Mouse (Mus musculus): ENCODE data around the gene Exosc1. TPM values are rescaled to one million over a fixed set of nuclear protein-coding genes. Genes with fewer than 3 reads are reported as not detected.

The Exosc1 gene
- total and polyA plus RNA-seq, 3 experiments = 29.3 to 81.0 (median 52.2) TPM

- H3K36me3 ChIP-seq (replicated peaks) = peaks cover 77% of the 10 kb centered on the region
Measured at GRCm38 (mm10) chr19:41938539-41938938, 5.3 kb upstream of the Exosc1 start.

GRCm38 (mm10) chr19:41935921-41936320 lies 2.7 kb upstream of the Exosc1 start:
- DNase-seq (ENCODE audit: low spot score) = no peak
- TF ChIP-seq TAL1 (conservative IDR thresholded peaks at IDR 0.05; ENCODE audit: low read depth, low read length) = no peak
- TF ChIP-seq POLR2AphosphoS5 (IDR thresholded peaks at IDR 0.05; ENCODE audit: insufficient replicate concordance, low read depth, low read length) = no peak
- TF ChIP-seq GATA1 (IDR thresholded peaks at IDR 0.05; ENCODE audit: borderline replicate concordance, low read length) = no peak
- no peak for TF ChIP-seq CTCF (IDR thresholded peaks at IDR 0.05; ENCODE audit: low read depth, low read length)
- no peak for TF ChIP-seq GATA2 (IDR thresholded peaks at IDR 0.05; ENCODE audit: borderline replicate concordance, low read depth, low read length)
- Histone ChIP-seq H3K4me1 (ENCODE audit: insufficient read depth, low read depth, low read length) (peaks cover 26% of the 10 kb centered on the region), H3K4me3 (ENCODE audit: low read depth, low read length) (no peak overlapping the region), H3K27me3 (ENCODE audit: insufficient read depth, low read length) (no peaks in the 10 kb centered on the region), H3K36me3 (replicated peaks) (peaks cover 60% of the 10 kb centered on the region), H3K9me3 (replicated peaks) (no peaks in the 10 kb centered on the region)
- no peak for ATAC-seq (ENCODE audit: extremely low read depth, insufficient number of reproducible peaks, low FRiP score, poor library complexity, severe bottlenecking)

More at GRCm38 (mm10) chr19:41938539-41938938, 5.3 kb upstream of the Exosc1 start:
- H3K27me3 ChIP-seq (ENCODE audit: insufficient read depth, low read length) = no peaks in the 10 kb centered on the region
- ATAC-seq (ENCODE audit: extremely low read depth, insufficient number of reproducible peaks, low FRiP score, poor library complexity, severe bottlenecking) (no peak), DNase-seq (ENCODE audit: low spot score) (no peak)
- no peak overlapping the region for H3K4me3 ChIP-seq (ENCODE audit: low read depth, low read length)
- peaks cover 15% of the 10 kb centered on the region for H3K4me1 ChIP-seq (ENCODE audit: insufficient read depth, low read depth, low read length)
- no peaks in the 10 kb centered on the region for H3K9me3 ChIP-seq (replicated peaks)
- TF ChIP-seq CTCF (IDR thresholded peaks at IDR 0.05; ENCODE audit: low read depth, low read length) (no peak), GATA1 (IDR thresholded peaks at IDR 0.05; ENCODE audit: borderline replicate concordance, low read length) (no peak), GATA2 (IDR thresholded peaks at IDR 0.05; ENCODE audit: borderline replicate concordance, low read depth, low read length) (no peak), POLR2AphosphoS5 (IDR thresholded peaks at IDR 0.05; ENCODE audit: insufficient replicate concordance, low read depth, low read length) (no peak), TAL1 (conservative IDR thresholded peaks at IDR 0.05; ENCODE audit: low read depth, low read length) (no peak)

- DNase-seq (ENCODE audit: low spot score) (peak; percentile 18), ATAC-seq (ENCODE audit: extremely low read depth, insufficient number of reproducible peaks, low FRiP score, poor library complexity, severe bottlenecking) (no peak)
- peaks cover 59% of the 10 kb centered on the region for H3K36me3 ChIP-seq (replicated peaks)
- peaks cover 36% of the 10 kb centered on the region for H3K4me1 ChIP-seq (ENCODE audit: insufficient read depth, low read depth, low read length)
- no peak for TF ChIP-seq TAL1 (conservative IDR thresholded peaks at IDR 0.05; ENCODE audit: low read depth, low read length)
- no peaks in the 10 kb centered on the region for H3K9me3 ChIP-seq (replicated peaks)
- no peaks in the 10 kb centered on the region for H3K27me3 ChIP-seq (ENCODE audit: insufficient read depth, low read length)
- H3K4me3 ChIP-seq (ENCODE audit: low read depth, low read length) = peak overlapping the region; percentile 96
Measured at GRCm38 (mm10) chr19:41934124-41934523, 901 bp upstream of the Exosc1 start.

GRCm38 (mm10) chr19:41932686-41933085 lies 537 bp downstream of the Exosc1 start:
- DNase-seq (ENCODE audit: low spot score) = peak; percentile 32
- H3K4me3 ChIP-seq (ENCODE audit: low read depth, low read length) = peak overlapping the region; percentile 96
- H3K4me1 ChIP-seq (ENCODE audit: insufficient read depth, low read depth, low read length) = peaks cover 36% of the 10 kb centered on the region
- peaks cover 60% of the 10 kb centered on the region for H3K36me3 ChIP-seq (replicated peaks)
- ATAC-seq (ENCODE audit: extremely low read depth, insufficient number of reproducible peaks, low FRiP score, poor library complexity, severe bottlenecking) = no peak
- no peaks in the 10 kb centered on the region for H3K9me3 ChIP-seq (replicated peaks)
- no peaks in the 10 kb centered on the region for H3K27me3 ChIP-seq (ENCODE audit: insufficient read depth, low read length)
- no peak for TF ChIP-seq POLR2AphosphoS5 (IDR thresholded peaks at IDR 0.05; ENCODE audit: insufficient replicate concordance, low read depth, low read length)
- no peak for TF ChIP-seq TAL1 (conservative IDR thresholded peaks at IDR 0.05; ENCODE audit: low read depth, low read length)
- no peak for TF ChIP-seq GATA2 (IDR thresholded peaks at IDR 0.05; ENCODE audit: borderline replicate concordance, low read depth, low read length)
- no peak for TF ChIP-seq CTCF (IDR thresholded peaks at IDR 0.05; ENCODE audit: low read depth, low read length)
- TF ChIP-seq GATA1 (IDR thresholded peaks at IDR 0.05; ENCODE audit: borderline replicate concordance, low read length) = no peak

- H3K4me3 ChIP-seq (ENCODE audit: low read depth, low read length) = no peak overlapping the region
- DNase-seq (ENCODE audit: low spot score) (no peak), ATAC-seq (ENCODE audit: extremely low read depth, insufficient number of reproducible peaks, low FRiP score, poor library complexity, severe bottlenecking) (no peak)
- peaks cover 17% of the 10 kb centered on the region for H3K4me1 ChIP-seq (ENCODE audit: insufficient read depth, low read depth, low read length)
- no peaks in the 10 kb centered on the region for H3K9me3 ChIP-seq (replicated peaks)
- H3K36me3 ChIP-seq (replicated peaks) = peaks cover 87% of the 10 kb centered on the region
- no peaks in the 10 kb centered on the region for H3K27me3 ChIP-seq (ENCODE audit: insufficient read depth, low read length)
- TF ChIP-seq TAL1 (conservative IDR thresholded peaks at IDR 0.05; ENCODE audit: low read depth, low read length) (no peak), GATA2 (IDR thresholded peaks at IDR 0.05; ENCODE audit: borderline replicate concordance, low read depth, low read length) (no peak), POLR2AphosphoS5 (IDR thresholded peaks at IDR 0.05; ENCODE audit: insufficient replicate concordance, low read depth, low read length) (no peak)
Measured at GRCm38 (mm10) chr19:41920412-41921067, 12.7 kb downstream of the Exosc1 start.

- no peak for TF ChIP-seq CTCF (IDR thresholded peaks at IDR 0.05; ENCODE audit: low read depth, low read length)
- no peak for TF ChIP-seq TAL1 (conservative IDR thresholded peaks at IDR 0.05; ENCODE audit: low read depth, low read length)
- no peak for TF ChIP-seq GATA2 (IDR thresholded peaks at IDR 0.05; ENCODE audit: borderline replicate concordance, low read depth, low read length)
- TF ChIP-seq POLR2AphosphoS5 (IDR thresholded peaks at IDR 0.05; ENCODE audit: insufficient replicate concordance, low read depth, low read length) = peak; percentile 35; the same call in 1 of the 2 replicates
- DNase-seq (ENCODE audit: low spot score) = no peak
Measured at GRCm38 (mm10) chr19:41919471-41919870, 13.8 kb downstream of the Exosc1 start.

More at GRCm38 (mm10) chr19:41919471-41919870, 13.8 kb downstream of the Exosc1 start:
- Histone ChIP-seq H3K27me3 (ENCODE audit: insufficient read depth, low read length) (no peaks in the 10 kb centered on the region), H3K4me1 (ENCODE audit: insufficient read depth, low read depth, low read length) (peaks cover 27% of the 10 kb centered on the region), H3K9me3 (replicated peaks) (no peaks in the 10 kb centered on the region), H3K4me3 (ENCODE audit: low read depth, low read length) (no peak overlapping the region), H3K36me3 (replicated peaks) (peaks cover 88% of the 10 kb centered on the region)
- no peak for ATAC-seq (ENCODE audit: extremely low read depth, insufficient number of reproducible peaks, low FRiP score, poor library complexity, severe bottlenecking)

All from G1E (cell line).